Mouse (Mus musculus): ENCODE results near the gene Rassf7. TPM values are rescaled to one million over a fixed set of nuclear protein-coding genes. Genes with fewer than 3 reads are reported as not detected.
"Not testable (repeated sequence)": the region's sequence is repeated elsewhere in the genome, so short reads cannot be mapped to it uniquely, and the experiment has no call there.

The Rassf7 gene
- total and polyA plus RNA-seq, 3 experiments: 7.0 to 9.5 TPM; not detected in 1

DNA sequence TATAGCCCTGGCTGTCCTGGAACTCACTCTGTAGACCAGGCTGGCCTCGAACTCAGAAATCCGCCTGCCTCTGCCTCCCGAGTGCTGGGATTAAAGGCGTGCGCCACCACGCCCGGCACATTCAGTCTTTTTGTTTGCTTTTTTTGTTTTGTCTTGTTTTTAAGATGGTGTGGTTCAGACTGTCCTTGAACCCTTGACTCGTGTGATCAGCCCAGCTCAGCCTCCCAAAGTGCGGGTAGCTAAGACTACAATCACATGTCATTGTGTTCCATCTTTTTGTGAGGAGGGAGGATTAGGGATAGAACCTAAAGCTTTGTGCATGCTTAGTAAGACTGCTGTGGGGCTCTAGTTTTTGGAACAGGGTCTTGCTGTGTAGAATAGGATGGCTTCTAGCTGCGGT, 15.9 kb downstream of the Rassf7 start:
- Histone ChIP-seq H3K4me1 (ENCODE audit: control insufficient read depth in 1 of 2, insufficient read depth in 2 of 2, low read length in 2 of 2) (peaks cover 4 to 12% of the 10 kb centered on the region in 2 experiments; a peak in 2 of 4 replicates), H3K27me3 (ENCODE audit: control insufficient read depth in 1 of 2, insufficient read depth in 2 of 2, low read length in 2 of 2) (no peaks in the 10 kb centered on the region), H3K79me2 (ENCODE audit: control insufficient read depth, insufficient read depth, low read length, poor library complexity) (peaks cover 37% of the 10 kb centered on the region), H3K36me3 (ENCODE audit: control insufficient read depth in 1 of 2, insufficient read depth in 2 of 2, low read length in 2 of 2) (peaks cover 11 to 26% of the 10 kb centered on the region in 2 experiments; a peak in 3 of 4 replicates), H3K9ac (ENCODE audit: control insufficient read depth, low read depth, low read length, poor library complexity, severe bottlenecking) (no peak overlapping the region), H3K9me3 (replicated peaks; ENCODE audit: insufficient read depth, low read length) (no peaks in the 10 kb centered on the region), H3K27ac (ENCODE audit: control insufficient read depth, low read depth, low read length) (no peak overlapping the region), H3K4me3 (ENCODE audit: control insufficient read depth in 1 of 2, insufficient read depth in 1 of 2, low read depth in 2 of 2, low read length in 2 of 2) (no peak overlapping the region)
- DNase-seq (ENCODE audit: low read depth, low spot score): no peak
- no peak for TF ChIP-seq MXI1 (IDR thresholded peaks at IDR 0.05; ENCODE audit: low read depth, low read length)
- no peak for TF ChIP-seq MAX (IDR thresholded peaks at IDR 0.05; ENCODE audit: low read length)
- no peak for TF ChIP-seq CHD2 (IDR thresholded peaks at IDR 0.05; ENCODE audit: low read length)
- TF ChIP-seq BHLHE40 (IDR thresholded peaks at IDR 0.05; ENCODE audit: borderline replicate concordance, low read depth, low read length): no peak
- TF ChIP-seq ELF1 (IDR thresholded peaks at IDR 0.05; ENCODE audit: low read depth, low read length): no peak
- TF ChIP-seq TAL1 (IDR thresholded peaks at IDR 0.05; ENCODE audit: low read length): no peak
- no peak for TF ChIP-seq POLR2A (IDR thresholded peaks at IDR 0.05; ENCODE audit: control insufficient read depth in 1 of 2, insufficient read depth in 1 of 2, low read depth in 1 of 2, low read length in 2 of 2, poor library complexity in 1 of 2)
- TF ChIP-seq UBTF (IDR thresholded peaks at IDR 0.05; ENCODE audit: borderline replicate concordance, insufficient read depth, low read depth, low read length): no peak

DNA sequence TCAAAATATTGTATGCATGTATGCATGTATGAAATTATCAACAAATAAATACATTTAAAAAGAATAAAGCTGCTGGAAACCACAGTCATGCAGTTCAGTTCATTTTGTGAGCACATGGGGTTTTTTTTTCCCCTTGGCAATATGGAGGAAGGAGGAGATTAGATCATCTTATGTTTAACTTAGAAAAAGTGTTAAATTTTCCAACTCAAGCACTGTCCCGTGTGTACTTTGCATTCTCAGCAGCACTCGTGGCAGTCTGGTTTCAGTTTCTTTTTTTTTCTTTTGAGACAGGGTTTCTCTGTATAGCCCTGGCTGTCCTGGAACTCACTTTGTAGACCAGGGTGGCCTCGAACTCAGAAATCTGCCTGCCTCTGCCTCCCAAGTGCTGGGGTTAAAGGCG, 34.8 kb downstream of the Rassf7 start:
- H3K9me3 ChIP-seq (replicated peaks; ENCODE audit: insufficient read depth, low read length); DNase-seq (ENCODE audit: low read depth, low spot score); H3K27ac ChIP-seq (ENCODE audit: control insufficient read depth, low read depth, low read length); H3K27me3 ChIP-seq (ENCODE audit: control insufficient read depth in 1 of 2, insufficient read depth in 2 of 2, low read length in 2 of 2); H3K4me3 ChIP-seq (ENCODE audit: control insufficient read depth in 1 of 2, insufficient read depth in 1 of 2, low read depth in 2 of 2, low read length in 2 of 2); H3K79me2 ChIP-seq (ENCODE audit: control insufficient read depth, insufficient read depth, low read length, poor library complexity); H3K9ac ChIP-seq (ENCODE audit: control insufficient read depth, low read depth, low read length, poor library complexity, severe bottlenecking); H3K4me1 ChIP-seq (ENCODE audit: control insufficient read depth in 1 of 2, insufficient read depth in 2 of 2, low read length in 2 of 2): not testable (repeated sequence)
- H3K36me3 ChIP-seq (ENCODE audit: control insufficient read depth in 1 of 2, insufficient read depth in 2 of 2, low read length in 2 of 2): peaks cover 0 to 39% of the 10 kb centered on the region in 2 experiments; a peak in 2 of 4 replicates

DNA sequence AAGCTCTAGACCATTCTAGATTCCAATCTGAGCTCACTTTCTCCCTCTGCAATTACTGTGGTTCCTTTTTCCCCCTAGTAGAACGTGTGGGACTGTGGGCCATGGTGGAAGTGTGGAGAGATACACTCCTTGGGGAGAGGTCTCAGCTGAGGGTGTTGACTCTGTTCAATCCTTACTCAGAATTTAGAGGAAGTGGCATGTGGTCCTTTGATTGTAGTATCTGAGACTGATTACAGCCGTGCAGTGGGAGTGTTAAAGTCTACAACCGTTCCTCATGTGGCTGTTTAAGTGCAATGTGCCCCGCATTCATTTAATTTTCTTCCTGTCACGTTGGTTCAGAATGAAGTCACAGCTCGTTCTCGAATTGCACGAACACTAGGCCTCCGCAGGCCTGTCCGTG, 40.5 kb downstream of the Rassf7 start:
- H3K9me3 ChIP-seq (replicated peaks; ENCODE audit: insufficient read depth, low read length): no peaks in the 10 kb centered on the region
- peaks cover 0 to 36% of the 10 kb centered on the region in 2 experiments; a peak in 3 of 4 replicates for H3K36me3 ChIP-seq (ENCODE audit: control insufficient read depth in 1 of 2, insufficient read depth in 2 of 2, low read length in 2 of 2)
- H3K9ac ChIP-seq (ENCODE audit: control insufficient read depth, low read depth, low read length, poor library complexity, severe bottlenecking): no peak overlapping the region
- no peak overlapping the region for H3K27ac ChIP-seq (ENCODE audit: control insufficient read depth, low read depth, low read length)
- H3K27me3 ChIP-seq (ENCODE audit: control insufficient read depth in 1 of 2, insufficient read depth in 2 of 2, low read length in 2 of 2): no peaks in the 10 kb centered on the region
- H3K79me2 ChIP-seq (ENCODE audit: control insufficient read depth, insufficient read depth, low read length, poor library complexity): no peaks in the 10 kb centered on the region
- H3K4me1 ChIP-seq (ENCODE audit: control insufficient read depth in 1 of 2, insufficient read depth in 2 of 2, low read length in 2 of 2): no peaks in the 10 kb centered on the region; a peak in 1 of 4 replicates
- DNase-seq (ENCODE audit: low read depth, low spot score): peak; percentile 66
- TF ChIP-seq RCOR1 (IDR thresholded peaks at IDR 0.05; ENCODE audit: low read depth, low read length) (peak; percentile 44; the same call in 1 of the 2 replicates), SIN3A (IDR thresholded peaks at IDR 0.05; ENCODE audit: low read length) (peak; percentile 33; the same call in 1 of the 2 replicates), EP300 (IDR thresholded peaks at IDR 0.05; ENCODE audit: low read depth in 1 of 2, low read length in 2 of 2) (peak; percentile 46 to 58; a peak in 2 of 4 replicates), TBP (IDR thresholded peaks at IDR 0.05; ENCODE audit: low read depth, low read length) (no peak), GATA1 (IDR thresholded peaks at IDR 0.05; ENCODE audit: low read depth, low read length) (peak; percentile 51; the same call in 1 of the 2 replicates), MXI1 (IDR thresholded peaks at IDR 0.05; ENCODE audit: low read depth, low read length) (peak; percentile 66), TAL1 (IDR thresholded peaks at IDR 0.05; ENCODE audit: low read length) (no peak)
- H3K4me3 ChIP-seq (ENCODE audit: control insufficient read depth in 1 of 2, insufficient read depth in 1 of 2, low read depth in 2 of 2, low read length in 2 of 2): no peak overlapping the region
